Mouse (Mus musculus) embryonic fibroblast, embryonic 13.5 days (primary cell): ENCODE data around the gene Dtymk.

ENCODE experiments used
- CTCF ChIP-seq: IDR thresholded peaks from 2 replicates; pipeline ENCODE4 v1.5.1; 2011; ENCODE audit warnings: mild to moderate bottlenecking, control low read depth, low read length, moderate library complexity, borderline replicate concordance; ENCODE audit not compliant: insufficient read depth
- POLR2A ChIP-seq: IDR thresholded peaks from 2 replicates; pipeline ENCODE4 v1.6.1; 2011; ENCODE audit warnings: low read depth, mild to moderate bottlenecking, control low read depth, low read length, moderate library complexity

- no peak for TF ChIP-seq CTCF
- no peak for TF ChIP-seq POLR2A
Measured at GRCm38 (mm10) chr1:93805221-93805951, 3.7 kb upstream of the Dtymk start.
